Mouse (Mus musculus) neural tube, embryonic 13.5 days (tissue): ENCODE measurements around the gene Rgma. TPM values are rescaled to one million over a fixed set of nuclear protein-coding genes. Genes with fewer than 3 reads are reported as not detected.

ENCODE experiments used
- ATAC-seq: fragments of 200-750 bp; cut with Nextera tagmentation; 2 replicates; pipeline ENCODE4 v1.8.0; 2017; ENCODE audit warnings: low read depth, mild to moderate bottlenecking, moderate TSS enrichment, moderate library complexity
- H3K27ac ChIP-seq: fragments of 300-500 bp; sonication (generic); replicated peaks from 2 replicates; pipeline ENCODE4 v1.5.1; 2015; ENCODE audit warnings: moderate library complexity, mild to moderate bottlenecking, inconsistent platforms
- H3K27me3 ChIP-seq: fragments of 300-500 bp; sonication (generic); 2 replicates; pipeline ENCODE4 v1.6.1; 2015; ENCODE audit warnings: mild to moderate bottlenecking, inconsistent platforms
- H3K36me3 ChIP-seq: fragments of 300-500 bp; sonication (generic); 2 replicates; pipeline ENCODE4 v1.6.1; 2015; ENCODE audit warnings: mild to moderate bottlenecking, inconsistent platforms
- H3K4me1 ChIP-seq: fragments of 300-500 bp; sonication (generic); replicated peaks from 2 replicates; pipeline ENCODE4 v1.6.1; 2015; ENCODE audit warnings: inconsistent platforms
- H3K4me2 ChIP-seq: fragments of 300-500 bp; sonication (generic); 2 replicates; pipeline ENCODE4 v1.6.1; 2015; ENCODE audit warnings: inconsistent platforms, mild to moderate bottlenecking, moderate library complexity
- H3K4me3 ChIP-seq: fragments of 300-500 bp; sonication (generic); 2 replicates; pipeline ENCODE4 v1.5.1; 2015; ENCODE audit warnings: mild to moderate bottlenecking, inconsistent platforms
- H3K9ac ChIP-seq: fragments of 300-500 bp; sonication (generic); 2 replicates; pipeline ENCODE4 v1.6.1; 2015; ENCODE audit warnings: moderate library complexity, mild to moderate bottlenecking, inconsistent platforms
- H3K9me3 ChIP-seq: fragments of 300-500 bp; sonication (generic); 2 replicates; pipeline ENCODE4 v1.6.1; 2016; ENCODE audit warnings: inconsistent platforms
- WGBS: fragments of 180-500 bp; shearing (Covaris S2); methylation state at CpG from one replicate; pipeline ENCODE4 v1.1.7; 2015; 5-methylcytosine and 5-hydroxymethylcytosine counted together
- polyA plus RNA-seq: library from polyadenylated mRNA; unstranded; fragments of >200 nt; fragmentation: Nextera tagmentation; extraction: Ambion mirVana; gene quantifications from 2 replicates; pipeline ENCODE4 v1.2.1, GENCODE M21; 2015

Rgma gene
- 41.4 and 49.6 TPM in 2 replicates for polyA plus RNA-seq

- Histone ChIP-seq H3K4me2 (peak within 1 kb of the TSS; percentile 89), H3K36me3 (no peaks in the 10 kb centered on the region), H3K4me1 (peaks cover 83% of the 10 kb centered on the region), H3K27ac (peak within 1 kb of the TSS; percentile 97), H3K4me3 (peak within 1 kb of the TSS; percentile 83), H3K27me3 (peaks cover 22% of the 10 kb centered on the region), H3K9ac (peak within 1 kb of the TSS; percentile 97), H3K9me3 (no peaks in the 10 kb centered on the region)
- peak; percentile 90 for ATAC-seq
- under 1% methylated on average over 58 of the region's 85 CpGs for WGBS
Observed at GRCm38 (mm10) chr7:73375257-73376100, at the start of gene Rgma. TSS of gene Rgma (plus strand) at chr7:73375509.

- WGBS: 91% methylated on average over 14 of the region's 14 CpGs
- H3K36me3 ChIP-seq: no peaks in the 10 kb centered on the region
- H3K9ac ChIP-seq: no peak overlapping the region
- peaks cover 34% of the 10 kb centered on the region for H3K4me1 ChIP-seq
- no peaks in the 10 kb centered on the region for H3K27me3 ChIP-seq
- H3K4me3 ChIP-seq: no peak overlapping the region
- no peak overlapping the region for H3K4me2 ChIP-seq
- H3K9me3 ChIP-seq: no peaks in the 10 kb centered on the region
- ATAC-seq: no peak
- no peak overlapping the region for H3K27ac ChIP-seq
Observed at GRCm38 (mm10) chr7:73326236-73326635, 49.1 kb upstream of the Rgma start.

- H3K27me3 ChIP-seq: no peaks in the 10 kb centered on the region
- H3K9ac ChIP-seq: no peak overlapping the region
- no peak overlapping the region for H3K4me2 ChIP-seq
- no peaks in the 10 kb centered on the region for H3K9me3 ChIP-seq
- no peak overlapping the region for H3K27ac ChIP-seq
- WGBS: 72% methylated on average over 11 of the region's 11 CpGs
- no peak for ATAC-seq
- H3K4me1 ChIP-seq: peaks cover 37% of the 10 kb centered on the region
- H3K36me3 ChIP-seq: no peaks in the 10 kb centered on the region
- no peak overlapping the region for H3K4me3 ChIP-seq
Observed at GRCm38 (mm10) chr7:73326680-73327079, 48.6 kb upstream of the Rgma start.

DNA sequence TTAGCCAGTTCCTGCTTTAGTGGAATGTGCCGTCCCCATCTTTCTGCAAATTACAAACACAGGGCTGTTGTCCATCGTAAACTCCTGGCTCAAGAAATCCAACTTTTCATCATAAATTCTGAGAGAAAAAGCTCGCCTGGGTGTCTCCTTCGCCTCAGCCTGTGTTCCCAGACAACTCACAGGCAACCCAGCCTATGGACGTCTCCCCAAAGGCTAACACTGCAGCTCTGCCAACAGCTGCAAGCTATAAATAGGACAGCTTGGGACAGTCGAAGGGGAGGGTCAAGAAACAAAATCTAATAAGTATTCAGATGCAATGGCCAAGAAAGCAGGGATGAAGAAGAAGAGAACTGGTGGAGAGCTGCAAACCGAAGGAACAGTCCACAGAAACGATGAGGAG lies 48.1 kb upstream of the Rgma start:
- H3K4me3 ChIP-seq: no peak overlapping the region
- no peak overlapping the region for H3K27ac ChIP-seq
- no peaks in the 10 kb centered on the region for H3K9me3 ChIP-seq
- H3K4me2 ChIP-seq: no peak overlapping the region
- no peaks in the 10 kb centered on the region for H3K27me3 ChIP-seq
- peaks cover 41% of the 10 kb centered on the region for H3K4me1 ChIP-seq
- H3K36me3 ChIP-seq: no peaks in the 10 kb centered on the region
- ATAC-seq: no peak
- 61% methylated on average over 8 of the region's 8 CpGs for WGBS
- H3K9ac ChIP-seq: no peak overlapping the region

GRCm38 (mm10) chr7:73327652-73328051 lies 47.7 kb upstream of the Rgma start:
- Histone ChIP-seq H3K4me1 (peaks cover 43% of the 10 kb centered on the region), H3K9me3 (no peaks in the 10 kb centered on the region), H3K4me3 (no peak overlapping the region), H3K27ac (no peak overlapping the region), H3K9ac (no peak overlapping the region), H3K4me2 (no peak overlapping the region), H3K27me3 (no peaks in the 10 kb centered on the region), H3K36me3 (no peaks in the 10 kb centered on the region)
- ATAC-seq: no peak
- 90% methylated on average over 5 of the region's 5 CpGs for WGBS

DNA sequence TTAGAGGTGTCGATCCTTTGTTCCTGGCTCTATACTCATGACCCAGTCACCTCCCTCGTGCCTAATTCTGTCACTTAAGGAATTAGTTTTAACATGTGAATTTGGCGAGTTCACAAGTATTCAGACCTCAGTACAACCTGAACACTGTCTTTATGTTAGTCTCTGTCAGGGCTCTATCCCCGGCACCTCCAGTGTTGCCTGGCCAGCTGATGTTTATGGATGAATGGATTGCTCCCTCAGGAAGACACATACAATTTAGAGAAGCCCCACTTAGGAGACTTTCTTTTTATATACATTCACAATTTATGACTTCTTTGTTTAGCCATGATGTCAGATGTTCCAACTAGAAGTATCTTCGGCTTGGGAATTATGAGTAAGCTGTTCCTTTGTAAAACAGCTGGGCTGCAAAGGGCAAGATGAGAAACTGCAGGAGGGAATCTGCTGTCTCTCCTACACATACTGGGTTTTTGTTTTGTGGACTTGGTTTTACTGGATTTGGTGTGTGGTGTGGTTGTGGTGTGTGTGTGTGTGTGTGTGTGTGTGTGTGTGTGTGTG lies 46.6 kb upstream of the Rgma start:
- Histone ChIP-seq H3K4me2 (no peak overlapping the region), H3K27me3 (no peaks in the 10 kb centered on the region), H3K9me3 (no peaks in the 10 kb centered on the region), H3K36me3 (no peaks in the 10 kb centered on the region), H3K4me1 (peaks cover 48% of the 10 kb centered on the region), H3K9ac (no peak overlapping the region), H3K4me3 (no peak overlapping the region), H3K27ac (peak overlapping the region; percentile 35; the same call in 1 of the 2 replicates)
- WGBS: 23% methylated on average over 5 of the region's 5 CpGs
- peak; percentile 37 for ATAC-seq

DNA sequence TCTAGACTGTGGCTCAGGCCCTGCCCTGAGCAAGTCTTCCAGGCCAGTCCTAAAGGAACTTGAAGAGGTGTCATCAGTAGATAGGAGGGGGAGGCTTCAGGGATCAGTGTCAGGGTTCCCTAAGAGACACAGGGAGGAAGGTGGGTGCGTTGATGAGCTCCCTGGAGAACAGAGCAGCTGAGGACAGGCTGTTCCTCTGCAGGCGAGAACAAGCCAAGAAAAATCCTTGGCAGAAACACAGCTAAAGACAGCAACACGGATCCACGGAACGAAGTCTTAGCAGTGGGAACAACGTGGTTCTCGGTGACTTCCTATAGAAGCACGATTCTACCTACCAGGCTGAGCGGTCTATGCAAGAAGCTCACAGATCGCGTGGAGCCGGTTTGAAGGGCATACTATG lies 44.6 kb upstream of the Rgma start:
- H3K36me3 ChIP-seq: no peaks in the 10 kb centered on the region
- 91% methylated on average over 12 of the region's 12 CpGs for WGBS
- H3K4me3 ChIP-seq: no peak overlapping the region
- H3K9ac ChIP-seq: no peak overlapping the region
- H3K4me2 ChIP-seq: no peak overlapping the region
- no peak for ATAC-seq
- H3K27me3 ChIP-seq: no peaks in the 10 kb centered on the region
- peaks cover 69% of the 10 kb centered on the region for H3K4me1 ChIP-seq
- no peak overlapping the region for H3K27ac ChIP-seq
- H3K9me3 ChIP-seq: no peaks in the 10 kb centered on the region

DNA sequence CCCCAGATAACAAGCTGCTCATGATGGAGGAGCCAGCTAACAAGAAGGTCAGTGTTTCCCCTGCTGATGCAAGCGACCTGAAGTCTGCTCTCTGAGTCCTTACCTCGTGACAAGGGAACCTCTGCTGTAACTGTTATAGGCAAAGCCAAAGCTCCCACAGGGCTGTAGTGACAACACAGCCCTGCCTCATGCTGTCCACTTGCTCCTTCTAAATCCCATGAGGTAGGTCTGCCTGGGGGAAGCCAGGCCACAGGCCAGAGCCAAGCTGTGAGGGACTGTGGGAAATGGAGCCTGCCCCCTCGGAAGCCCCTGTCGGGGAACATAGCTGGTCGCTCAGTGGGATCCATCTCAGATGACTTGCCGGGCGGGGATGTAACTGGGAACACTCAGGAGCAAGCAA lies 43.7 kb upstream of the Rgma start:
- no peaks in the 10 kb centered on the region for H3K9me3 ChIP-seq
- H3K4me1 ChIP-seq: peaks cover 76% of the 10 kb centered on the region
- no peak overlapping the region for H3K4me3 ChIP-seq
- no peak overlapping the region for H3K27ac ChIP-seq
- H3K9ac ChIP-seq: no peak overlapping the region
- no peaks in the 10 kb centered on the region for H3K36me3 ChIP-seq
- 67% methylated on average over 7 of the region's 7 CpGs for WGBS
- no peak overlapping the region for H3K4me2 ChIP-seq
- H3K27me3 ChIP-seq: no peaks in the 10 kb centered on the region
- no peak for ATAC-seq

GRCm38 (mm10) chr7:73333398-73333988 lies 41.8 kb upstream of the Rgma start:
- H3K9me3 ChIP-seq: no peaks in the 10 kb centered on the region

DNA sequence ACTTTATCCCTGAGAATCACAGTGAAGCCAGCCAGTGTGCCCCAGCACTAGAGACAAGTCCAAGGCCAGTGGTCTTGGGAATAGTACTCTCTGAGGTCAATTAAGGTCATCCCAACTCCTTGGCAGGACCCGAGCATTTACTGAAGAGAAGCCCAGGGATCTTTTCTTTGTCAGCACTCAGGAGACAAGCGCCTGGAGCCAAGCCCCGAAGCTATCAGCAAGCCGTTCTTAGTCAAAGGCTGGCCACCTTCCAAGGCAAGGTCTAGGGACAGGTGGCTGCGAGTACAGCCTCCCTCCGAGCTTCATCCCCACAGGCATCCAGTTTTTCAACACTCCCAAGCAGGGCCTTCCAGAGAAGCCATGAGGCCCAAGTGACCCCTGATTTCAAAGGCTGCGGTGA lies 40.4 kb upstream of the Rgma start:
- WGBS: 50% methylated on average over 7 of the region's 7 CpGs
- Histone ChIP-seq H3K4me1 (peaks cover 47% of the 10 kb centered on the region), H3K36me3 (no peaks in the 10 kb centered on the region), H3K27ac (no peak overlapping the region), H3K4me3 (no peak overlapping the region), H3K9ac (no peak overlapping the region), H3K27me3 (no peaks in the 10 kb centered on the region), H3K9me3 (no peaks in the 10 kb centered on the region), H3K4me2 (no peak overlapping the region)
- ATAC-seq: no peak

More at GRCm38 (mm10) chr7:73333398-73333988, 41.8 kb upstream of the Rgma start:
- H3K4me2 ChIP-seq: no peak overlapping the region
- no peak for ATAC-seq
- no peaks in the 10 kb centered on the region for H3K36me3 ChIP-seq
- H3K9ac ChIP-seq: no peak overlapping the region
- H3K4me1 ChIP-seq: peaks cover 61% of the 10 kb centered on the region
- 60% methylated on average over 12 of the region's 12 CpGs for WGBS
- no peaks in the 10 kb centered on the region for H3K27me3 ChIP-seq
- H3K27ac ChIP-seq: no peak overlapping the region
- no peak overlapping the region for H3K4me3 ChIP-seq

DNA sequence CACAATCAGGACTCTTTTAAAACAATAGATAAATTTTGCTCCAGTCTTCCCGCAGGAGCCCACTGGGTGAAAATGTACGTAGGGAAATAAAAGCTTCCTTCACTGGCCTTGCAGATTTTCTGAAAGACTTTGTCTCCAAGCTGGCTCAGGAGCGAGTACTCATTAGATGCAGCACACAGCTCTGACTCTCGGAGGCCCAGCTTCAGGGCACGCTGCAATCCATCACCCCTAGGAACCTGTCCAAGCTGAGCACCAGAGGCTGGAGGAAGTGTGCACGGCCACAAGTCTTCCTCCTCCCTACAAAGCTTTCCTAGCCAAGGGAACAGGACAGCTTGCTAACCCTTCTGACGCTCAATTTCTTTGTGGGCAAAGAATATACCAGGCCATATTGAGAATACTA lies 38.9 kb upstream of the Rgma start:
- Histone ChIP-seq H3K27me3 (no peaks in the 10 kb centered on the region), H3K4me3 (no peak overlapping the region), H3K4me2 (no peak overlapping the region), H3K27ac (peak overlapping the region; percentile 57), H3K9ac (no peak overlapping the region), H3K9me3 (0 out of 2 replicates have a peak, but pooled peaks cover 2% of the 10 kb centered on the region), H3K36me3 (no peaks in the 10 kb centered on the region), H3K4me1 (peaks cover 45% of the 10 kb centered on the region)
- WGBS: 22% methylated on average over 7 of the region's 7 CpGs
- no peak; the same call in 1 of the 2 replicates for ATAC-seq

GRCm38 (mm10) chr7:73338353-73338752 lies 37.0 kb upstream of the Rgma start:
- Histone ChIP-seq H3K4me2 (no peak overlapping the region), H3K27ac (no peak overlapping the region), H3K9ac (no peak overlapping the region), H3K36me3 (no peaks in the 10 kb centered on the region), H3K4me3 (no peak overlapping the region), H3K9me3 (0 out of 2 replicates have a peak, but pooled peaks cover 7% of the 10 kb centered on the region), H3K4me1 (peaks cover 35% of the 10 kb centered on the region), H3K27me3 (no peaks in the 10 kb centered on the region)
- no peak for ATAC-seq
- WGBS: 92% methylated on average over 5 of the region's 5 CpGs
